Mouse (Mus musculus) testis, postnatal 14 days (tissue): ENCODE measurements at regions not wholly inside any gene's neighbourhood (a gene's known extent, or its start where the extent isn't known, plus 50 kb on each side); places are given as distances from the start of the nearest gene placed in this dataset.

Experiments
- DNase-seq: peaks from one replicate; pipeline ENCODE4 v3.0.0; 2021; ENCODE audit warnings: low spot score

- DNase-seq, result no peak
Observed at GRCm38 (mm10) chr3:147180711-147181110, 328.5 kb downstream of the Ttll7 start.

DNA sequence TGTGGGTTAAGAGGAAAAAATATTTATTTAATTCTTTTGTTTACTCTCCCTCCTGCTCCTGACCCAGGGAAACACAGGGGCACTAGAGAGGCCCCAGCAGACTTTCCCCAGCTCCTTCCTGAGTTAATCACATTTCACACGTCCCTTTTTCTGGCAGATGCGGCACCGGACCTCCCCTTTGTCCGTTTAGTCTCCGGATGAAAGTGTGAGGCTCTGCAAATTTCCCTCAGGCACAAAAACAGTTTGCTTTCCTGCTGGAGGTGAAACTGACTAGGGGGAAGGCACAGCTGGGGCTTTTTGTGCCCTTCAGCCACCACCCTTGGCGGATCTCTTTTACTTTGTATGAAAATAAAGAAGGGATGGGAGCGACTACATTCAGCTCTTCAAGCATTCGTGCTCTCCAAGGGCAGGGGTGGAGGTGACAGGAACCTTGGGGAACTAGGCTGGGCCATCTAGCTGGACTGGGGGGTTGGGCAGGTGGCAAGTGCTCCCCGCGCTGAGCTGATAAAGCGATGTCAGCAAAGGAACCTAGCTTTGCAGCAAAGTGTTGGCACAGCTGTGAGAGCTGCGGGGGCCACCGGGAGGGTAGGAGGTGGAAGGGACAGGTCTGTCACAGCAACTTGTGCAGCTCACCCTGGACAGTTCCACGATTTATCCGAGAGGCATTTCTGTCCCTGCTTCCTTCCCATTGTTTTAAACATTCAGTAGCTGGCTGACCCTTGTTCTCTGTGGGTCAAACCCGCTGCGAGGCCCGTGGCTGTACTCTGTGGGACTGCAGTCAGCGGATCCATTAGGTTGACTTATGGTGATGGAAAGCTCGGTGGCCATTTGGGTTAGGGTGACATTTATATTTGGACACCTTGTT is 329.6 kb downstream of the Ttll7 start:
- DNase-seq, result no peak

GRCm38 (mm10) chr3:147182366-147182875 is 330.3 kb downstream of the Ttll7 start:
- DNase-seq, result no peak

- DNase-seq, result no peak
Observed at GRCm38 (mm10) chr3:147183656-147184290, 331.6 kb downstream of the Ttll7 start.

- DNase-seq, result no peak
Observed at GRCm38 (mm10) chr3:147189737-147190136, 337.6 kb downstream of the Ttll7 start.

GRCm38 (mm10) chr3:147196626-147197025 is 344.5 kb downstream of the Ttll7 start:
- no peak for DNase-seq

GRCm38 (mm10) chr3:147197215-147197614 is 345.0 kb downstream of the Ttll7 start:
- DNase-seq, result no peak

DNA sequence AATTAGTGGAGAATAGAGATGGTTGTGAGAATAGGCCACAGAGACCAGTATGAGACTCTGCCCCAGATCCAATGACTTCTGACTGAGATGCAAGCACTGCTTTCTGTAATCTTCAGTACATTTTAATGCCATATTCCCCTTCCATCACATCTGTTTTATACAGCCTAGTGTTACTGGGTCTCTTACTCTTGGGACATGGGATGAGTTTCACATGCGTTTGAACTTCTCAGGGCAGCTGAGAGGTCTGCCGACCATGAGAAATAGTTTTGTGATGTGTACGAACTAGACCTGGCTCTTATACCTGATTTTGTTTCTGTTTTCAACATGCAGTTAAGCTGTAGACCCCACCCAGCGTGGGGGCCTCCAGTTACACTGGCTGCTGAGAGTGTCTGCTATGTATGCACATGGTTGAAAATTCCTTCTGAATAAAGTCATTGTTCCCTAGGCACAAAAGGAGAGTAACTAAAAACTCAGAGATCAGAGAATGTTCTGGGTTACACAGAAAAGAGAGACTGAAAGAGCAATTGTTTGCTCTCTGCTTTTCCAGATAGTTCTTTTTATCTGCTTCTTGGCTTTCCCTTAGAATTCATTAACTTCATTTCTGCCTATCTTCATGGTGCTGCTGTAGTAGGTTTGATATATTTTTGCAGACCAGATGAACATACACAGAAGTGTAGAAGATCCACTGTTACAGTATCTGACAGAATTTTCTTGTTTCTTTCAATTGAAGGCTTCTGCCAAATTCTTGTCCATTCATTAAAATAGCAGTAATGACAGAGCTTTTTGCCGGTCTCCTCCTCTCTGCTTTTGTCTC is 359.2 kb downstream of the Ttll7 start:
- DNase-seq, result no peak

GRCm38 (mm10) chr3:147228663-147229062 is 376.5 kb downstream of the Ttll7 start:
- DNase-seq, result no peak

- DNase-seq, result no peak
Observed at GRCm38 (mm10) chr3:147230594-147230993, 378.4 kb downstream of the Ttll7 start.

- DNase-seq, result no peak
Observed at GRCm38 (mm10) chr3:147238398-147238797, 386.2 kb downstream of the Ttll7 start.

- no peak for DNase-seq
Observed at GRCm38 (mm10) chr3:147240651-147241050, 388.5 kb downstream of the Ttll7 start.

GRCm38 (mm10) chr3:147244911-147245430 is 392.8 kb downstream of the Ttll7 start:
- no peak for DNase-seq

GRCm38 (mm10) chr3:147246141-147246540 is 394.0 kb downstream of the Ttll7 start:
- DNase-seq, result no peak

GRCm38 (mm10) chr3:147249466-147249865 is 397.3 kb downstream of the Ttll7 start:
- no peak for DNase-seq

DNA sequence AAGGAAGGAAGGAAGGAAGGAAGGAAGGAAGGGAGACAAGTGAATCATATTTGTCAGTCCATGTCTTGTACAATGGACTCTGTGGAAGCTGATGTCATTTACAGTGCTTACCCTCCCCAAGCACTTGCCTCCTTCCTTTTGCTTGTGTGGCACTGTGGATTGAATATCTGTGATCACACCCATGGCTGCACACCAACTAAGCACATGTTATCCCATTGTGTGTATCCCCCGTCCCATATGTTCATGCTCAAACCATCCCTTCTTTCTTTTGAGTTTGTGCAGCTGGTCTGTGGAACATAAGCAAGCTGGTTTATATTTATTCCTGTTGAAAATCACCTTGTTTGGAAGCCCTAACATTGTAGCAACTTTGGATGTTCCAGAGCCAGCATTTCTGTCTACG is 397.7 kb downstream of the Ttll7 start:
- DNase-seq, result no peak

DNA sequence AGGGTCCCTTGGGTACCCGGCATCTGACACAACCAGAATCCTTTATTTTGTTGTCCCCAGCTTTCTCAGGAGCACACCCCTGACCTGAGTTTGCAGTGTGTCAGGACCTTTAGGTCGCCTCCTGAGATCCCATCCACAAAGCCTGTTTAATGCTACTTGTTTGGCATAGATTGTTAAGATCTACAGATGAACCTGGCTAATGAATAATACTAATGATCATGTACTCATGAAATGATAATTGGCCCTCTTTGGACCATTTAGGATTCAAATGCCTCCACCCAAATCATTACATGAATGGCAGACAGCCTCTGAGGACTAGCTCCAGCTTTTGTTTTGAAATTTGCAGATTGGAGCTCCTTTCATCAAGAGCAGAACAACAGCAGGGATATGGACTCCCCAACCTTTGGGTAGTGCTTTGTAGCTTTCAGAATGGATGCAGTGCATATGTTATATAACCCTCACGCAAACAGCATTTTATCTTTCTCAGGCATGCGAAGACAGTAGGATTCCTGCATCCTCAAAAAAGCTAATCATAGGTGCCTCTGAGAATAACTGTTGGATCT is 400.1 kb downstream of the Ttll7 start:
- DNase-seq, result no peak

DNA sequence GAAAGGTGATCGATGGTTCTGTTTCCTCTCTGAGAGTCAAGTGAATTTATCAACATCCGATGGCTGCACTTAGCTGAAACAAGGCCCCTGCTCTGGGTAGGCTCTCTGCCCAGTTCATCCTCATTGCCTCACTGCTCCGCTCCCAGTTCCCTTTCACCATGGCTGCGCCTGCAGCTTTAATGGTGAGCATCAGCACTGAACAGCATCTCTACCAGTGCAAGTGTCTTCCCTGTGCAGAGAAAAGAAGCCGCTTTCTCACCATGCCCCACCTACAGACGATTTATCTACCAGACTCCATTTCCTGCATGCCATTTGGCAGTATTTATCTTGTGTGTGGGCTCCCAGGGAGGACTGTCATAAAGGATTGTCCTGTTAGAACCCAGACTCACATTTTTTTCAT is 400.6 kb downstream of the Ttll7 start:
- DNase-seq, result no peak

GRCm38 (mm10) chr3:147254454-147254853 is 402.3 kb downstream of the Ttll7 start:
- DNase-seq, result no peak

DNA sequence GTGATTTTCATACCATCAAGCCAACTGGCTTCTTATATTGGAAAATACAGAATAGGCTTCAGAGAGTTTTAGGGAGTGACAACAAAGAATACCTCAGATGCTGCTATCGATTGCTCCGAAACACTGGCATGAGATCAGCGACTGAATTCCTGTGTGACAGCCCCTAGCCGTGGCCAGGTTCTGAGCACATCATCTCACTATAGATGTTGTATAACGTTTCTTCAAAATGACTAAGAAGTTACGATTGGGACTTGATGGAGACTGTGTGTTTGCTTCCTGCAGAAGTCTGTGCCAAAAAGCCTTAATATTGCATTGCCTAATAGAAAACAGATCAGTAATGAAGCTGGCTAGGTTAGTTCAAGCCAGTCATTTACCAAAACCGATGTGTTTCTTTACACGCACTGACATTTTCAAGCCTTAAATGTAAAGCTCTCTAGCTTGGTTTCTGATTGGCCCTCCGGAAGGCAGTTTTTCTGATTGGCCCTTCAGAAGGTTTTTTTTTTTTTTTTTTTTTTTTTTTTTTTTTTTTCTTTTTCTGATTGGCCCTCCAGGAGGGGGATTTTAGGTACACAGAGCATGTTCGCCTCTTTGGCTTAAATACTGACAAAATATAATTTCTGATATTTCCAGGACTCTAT is 408.9 kb downstream of the Ttll7 start:
- DNase-seq, result no peak

DNA sequence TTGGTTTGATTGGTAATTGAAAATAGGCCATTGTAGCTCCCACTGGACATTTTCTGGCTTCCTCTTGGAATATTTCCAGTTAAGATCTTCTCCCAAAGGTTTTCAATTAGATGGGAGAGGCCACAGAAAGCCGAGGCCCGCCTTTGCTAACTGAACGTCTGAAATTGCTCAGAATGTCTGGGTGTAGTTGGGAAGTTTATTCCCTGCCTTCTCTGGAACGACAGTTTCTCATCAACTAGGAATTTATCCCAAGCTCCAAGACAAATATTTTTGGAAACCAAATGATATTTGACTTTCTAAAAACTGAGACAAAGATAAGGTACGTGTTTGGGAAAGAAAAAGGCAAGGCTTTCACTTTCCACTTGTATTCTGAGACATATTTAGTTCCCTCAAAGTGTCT is 414.4 kb downstream of the Ttll7 start:
- no peak for DNase-seq
